Mouse (Mus musculus): ENCODE results near the gene Ms4a10. TPM values are rescaled to one million over a fixed set of nuclear protein-coding genes. Genes with fewer than 3 reads are reported as not detected.
A peak's percentile ranks its signal among the peaks of the same experiment; 100 is the strongest.

Ms4a10 gene
- polyA plus RNA-seq, 1 experiment from 2014 or later, result not detected

GRCm38 (mm10) chr19:10918321-10918991 is 56.0 kb downstream of the Ms4a10 start:
- Histone ChIP-seq H3K36me3 (ENCODE audit: control insufficient read depth, insufficient read depth) (no peaks in the 10 kb centered on the region), H3K4me2 (ENCODE audit: low read depth, low read length) (no peak overlapping the region), H3K4me1 (ENCODE audit: control insufficient read depth, insufficient read depth, low read length) (peaks cover 11% of the 10 kb centered on the region), H3K27ac (ENCODE audit: low read length) (no peak overlapping the region), H3K9ac (ENCODE audit: low read length) (no peak overlapping the region), H3K27me3 (ENCODE audit: control insufficient read depth, insufficient read depth, low read length) (no peaks in the 10 kb centered on the region), H3K4me3 (ENCODE audit: low read length) (no peak overlapping the region), H3K9me3 (replicated peaks; ENCODE audit: control insufficient read depth, low read length) (no peaks in the 10 kb centered on the region)
- 84% methylated on average over 10 of the region's 10 CpGs for WGBS
- no peak for ATAC-seq (replicated peaks; ENCODE audit: extremely low read depth, insufficient read depth, low FRiP score)

- peaks cover 15% of the 10 kb centered on the region for H3K4me1 ChIP-seq (ENCODE audit: control insufficient read depth, insufficient read depth, low read length)
- 46% methylated on average over 5 of the region's 5 CpGs for WGBS
- no peaks in the 10 kb centered on the region for H3K36me3 ChIP-seq (ENCODE audit: control insufficient read depth, insufficient read depth)
Observed at GRCm38 (mm10) chr19:10916506-10916905, 58.0 kb downstream of the Ms4a10 start.

GRCm38 (mm10) chr19:10914870-10915269 is 59.6 kb downstream of the Ms4a10 start:
- peak overlapping the region; percentile 67 for H3K27ac ChIP-seq (ENCODE audit: low read length)

More at GRCm38 (mm10) chr19:10916506-10916905, 58.0 kb downstream of the Ms4a10 start:
- ATAC-seq (replicated peaks; ENCODE audit: extremely low read depth, insufficient read depth, low FRiP score), result no peak
- H3K27me3 ChIP-seq (ENCODE audit: control insufficient read depth, insufficient read depth, low read length), result no peaks in the 10 kb centered on the region
- H3K9me3 ChIP-seq (replicated peaks; ENCODE audit: control insufficient read depth, low read length), result no peaks in the 10 kb centered on the region
- no peak overlapping the region for H3K27ac ChIP-seq (ENCODE audit: low read length)
- no peak overlapping the region for H3K4me3 ChIP-seq (ENCODE audit: low read length)
- no peak overlapping the region for H3K9ac ChIP-seq (ENCODE audit: low read length)
- no peak overlapping the region for H3K4me2 ChIP-seq (ENCODE audit: low read depth, low read length)

GRCm38 (mm10) chr19:10914291-10914690 is 60.2 kb downstream of the Ms4a10 start:
- peak; percentile 46; the same call in 1 of the 2 replicates for ATAC-seq (replicated peaks; ENCODE audit: extremely low read depth, insufficient read depth, low FRiP score)
- H3K27me3 ChIP-seq (ENCODE audit: control insufficient read depth, insufficient read depth, low read length), result no peaks in the 10 kb centered on the region
- peak overlapping the region; percentile 8 for H3K9ac ChIP-seq (ENCODE audit: low read length)
- no peak overlapping the region; the same call in 1 of the 2 replicates for H3K4me2 ChIP-seq (ENCODE audit: low read depth, low read length)
- WGBS, result 17% methylated on average over 7 of the region's 7 CpGs
- H3K4me1 ChIP-seq (ENCODE audit: control insufficient read depth, insufficient read depth, low read length), result peaks cover 18% of the 10 kb centered on the region
- peak overlapping the region; percentile 67 for H3K27ac ChIP-seq (ENCODE audit: low read length)
- H3K4me3 ChIP-seq (ENCODE audit: low read length), result no peak overlapping the region
- no peaks in the 10 kb centered on the region for H3K36me3 ChIP-seq (ENCODE audit: control insufficient read depth, insufficient read depth)
- no peaks in the 10 kb centered on the region for H3K9me3 ChIP-seq (replicated peaks; ENCODE audit: control insufficient read depth, low read length)

More at GRCm38 (mm10) chr19:10914870-10915269, 59.6 kb downstream of the Ms4a10 start:
- no peak overlapping the region for H3K4me2 ChIP-seq (ENCODE audit: low read depth, low read length)
- ATAC-seq (replicated peaks; ENCODE audit: extremely low read depth, insufficient read depth, low FRiP score), result no peak
- H3K9ac ChIP-seq (ENCODE audit: low read length), result peak overlapping the region; percentile 0; the same call in 1 of the 2 replicates
- H3K4me1 ChIP-seq (ENCODE audit: control insufficient read depth, insufficient read depth, low read length), result peaks cover 15% of the 10 kb centered on the region
- H3K27me3 ChIP-seq (ENCODE audit: control insufficient read depth, insufficient read depth, low read length), result no peaks in the 10 kb centered on the region
- H3K36me3 ChIP-seq (ENCODE audit: control insufficient read depth, insufficient read depth), result no peaks in the 10 kb centered on the region
- H3K9me3 ChIP-seq (replicated peaks; ENCODE audit: control insufficient read depth, low read length), result no peaks in the 10 kb centered on the region
- no peak overlapping the region for H3K4me3 ChIP-seq (ENCODE audit: low read length)
- 63% methylated on average over 2 of the region's 2 CpGs for WGBS

Other genes starting within 250 kb of the Ms4a10 start
- gene Cd5, start 235.7 kb downstream of the Ms4a10 start, polyA plus RNA-seq (2015; fragmentation: Nextera tagmentation; extraction: Ambion mirVana), result 1.6 and 3.0 TPM in 2 replicates
- gene Cd6, start 144.6 kb downstream of the Ms4a10 start, polyA plus RNA-seq (2015; fragmentation: Nextera tagmentation; extraction: Ambion mirVana), result 0.91 and 4.3 TPM in 2 replicates
- gene Slc15a3, start 134.9 kb downstream of the Ms4a10 start, polyA plus RNA-seq (2015; fragmentation: Nextera tagmentation; extraction: Ambion mirVana), result 0.42 and 0.92 TPM in 2 replicates
- 36.7 and 47.0 TPM in 2 replicates for gene Tmem132a, start 104.7 kb downstream of the Ms4a10 start, polyA plus RNA-seq (2015; fragmentation: Nextera tagmentation; extraction: Ambion mirVana)
- 108 and 112 TPM in 2 replicates for gene Tmem109, start 92.7 kb downstream of the Ms4a10 start, polyA plus RNA-seq (2015; fragmentation: Nextera tagmentation; extraction: Ambion mirVana)
- gene Prpf19, start 79.4 kb downstream of the Ms4a10 start, polyA plus RNA-seq (2015; fragmentation: Nextera tagmentation; extraction: Ambion mirVana), result 35.9 and 37.7 TPM in 2 replicates
- 0.14 TPM in 1 of 2 replicates, not detected in the other for gene Zp1, start 54.0 kb downstream of the Ms4a10 start, polyA plus RNA-seq (2015; fragmentation: Nextera tagmentation; extraction: Ambion mirVana)
- gene Ptgdr2, start 37.5 kb downstream of the Ms4a10 start, polyA plus RNA-seq (2015; fragmentation: Nextera tagmentation; extraction: Ambion mirVana), result 0.11 and 0.24 TPM in 2 replicates
- 17.7 and 18.2 TPM in 2 replicates for gene Ccdc86, start 25.4 kb downstream of the Ms4a10 start, polyA plus RNA-seq (2015; fragmentation: Nextera tagmentation; extraction: Ambion mirVana)
- gene Ms4a15, start 18.6 kb upstream of the Ms4a10 start, polyA plus RNA-seq (2015; fragmentation: Nextera tagmentation; extraction: Ambion mirVana), result not detected in 2 replicates
- not detected in 2 replicates for gene Ms4a18, start 43.4 kb upstream of the Ms4a10 start, polyA plus RNA-seq (2015; fragmentation: Nextera tagmentation; extraction: Ambion mirVana)
- 0.22 and 0.30 TPM in 2 replicates for gene Ms4a8a, start 106.4 kb upstream of the Ms4a10 start, polyA plus RNA-seq (2015; fragmentation: Nextera tagmentation; extraction: Ambion mirVana)
- not detected in 2 replicates for gene 1700017D01Rik, start 156.2 kb upstream of the Ms4a10 start, polyA plus RNA-seq (2015; fragmentation: Nextera tagmentation; extraction: Ambion mirVana)
- not detected in 2 replicates for gene 1700025F22Rik, start 190.7 kb upstream of the Ms4a10 start, polyA plus RNA-seq (2015; fragmentation: Nextera tagmentation; extraction: Ambion mirVana)
- gene Ms4a13, start 222.1 kb upstream of the Ms4a10 start, polyA plus RNA-seq (2015; fragmentation: Nextera tagmentation; extraction: Ambion mirVana), result not detected in 2 replicates

Measured in heart, embryonic 16.5 days (tissue).